Mouse (Mus musculus): ENCODE results near the gene Tfap4. TPM values are rescaled to one million over a fixed set of nuclear protein-coding genes. Genes with fewer than 3 reads are reported as not detected.
A peak's percentile ranks its signal among the peaks of the same experiment; 100 is the strongest.

Gene Tfap4
- polyA plus RNA-seq, 1 experiment from 2014 or later: 8.1 TPM

GRCm38 (mm10) chr16:4594814-4595526, 35.3 kb upstream of the Tfap4 start:
- no peaks in the 10 kb centered on the region for H3K9me3 ChIP-seq (replicated peaks; ENCODE audit: control insufficient read depth, low read length)
- peak overlapping the region; percentile 83 for H3K4me3 ChIP-seq (ENCODE audit: low read length)
- WGBS: under 1% methylated on average over 45 of the region's 52 CpGs
- peak overlapping the region; percentile 67 for H3K4me2 ChIP-seq (ENCODE audit: low read depth, low read length)
- peaks cover 55% of the 10 kb centered on the region for H3K4me1 ChIP-seq (ENCODE audit: control insufficient read depth, insufficient read depth, low read length)
- H3K27ac ChIP-seq (ENCODE audit: low read length): peak overlapping the region; percentile 93
- peaks cover 8% of the 10 kb centered on the region for H3K36me3 ChIP-seq (ENCODE audit: control insufficient read depth, insufficient read depth)
- H3K27me3 ChIP-seq (ENCODE audit: control insufficient read depth, insufficient read depth, low read length): no peaks in the 10 kb centered on the region
- peak; percentile 19; the same call in 1 of the 2 replicates for ATAC-seq (replicated peaks; ENCODE audit: extremely low read depth, insufficient read depth, low FRiP score)
- peak overlapping the region; percentile 89 for H3K9ac ChIP-seq (ENCODE audit: low read length)

GRCm38 (mm10) chr16:4593971-4594813, 34.5 kb upstream of the Tfap4 start, which contains the start of gene Glis2:
TSS of gene Glis2 (plus strand) at chr16:4594713.
- WGBS: under 1% methylated on average over 35 of the region's 74 CpGs
- Histone ChIP-seq H3K36me3 (ENCODE audit: control insufficient read depth, insufficient read depth) (peaks cover 8% of the 10 kb centered on the region), H3K4me2 (ENCODE audit: low read depth, low read length) (peak within 1 kb of the TSS; percentile 67), H3K27me3 (ENCODE audit: control insufficient read depth, insufficient read depth, low read length) (no peaks in the 10 kb centered on the region), H3K4me1 (ENCODE audit: control insufficient read depth, insufficient read depth, low read length) (peaks cover 50% of the 10 kb centered on the region), H3K27ac (ENCODE audit: low read length) (peak within 1 kb of the TSS; percentile 93), H3K9ac (ENCODE audit: low read length) (peak within 1 kb of the TSS; percentile 89), H3K9me3 (replicated peaks; ENCODE audit: control insufficient read depth, low read length) (no peaks in the 10 kb centered on the region), H3K4me3 (ENCODE audit: low read length) (peak within 1 kb of the TSS; percentile 83)
- peak; percentile 84 for ATAC-seq (replicated peaks; ENCODE audit: extremely low read depth, insufficient read depth, low FRiP score)

GRCm38 (mm10) chr16:4592909-4593875, 33.5 kb upstream of the Tfap4 start:
- Histone ChIP-seq H3K27me3 (ENCODE audit: control insufficient read depth, insufficient read depth, low read length) (no peaks in the 10 kb centered on the region), H3K4me2 (ENCODE audit: low read depth, low read length) (peak overlapping the region; percentile 67), H3K4me1 (ENCODE audit: control insufficient read depth, insufficient read depth, low read length) (peaks cover 40% of the 10 kb centered on the region), H3K36me3 (ENCODE audit: control insufficient read depth, insufficient read depth) (peaks cover 8% of the 10 kb centered on the region), H3K9ac (ENCODE audit: low read length) (peak overlapping the region; percentile 89), H3K27ac (ENCODE audit: low read length) (peak overlapping the region; percentile 93), H3K9me3 (replicated peaks; ENCODE audit: control insufficient read depth, low read length) (no peaks in the 10 kb centered on the region), H3K4me3 (ENCODE audit: low read length) (peak overlapping the region; percentile 83)
- 13% methylated on average over 32 of the region's 32 CpGs for WGBS
- no peak for ATAC-seq (replicated peaks; ENCODE audit: extremely low read depth, insufficient read depth, low FRiP score)

GRCm38 (mm10) chr16:4590236-4590635, 30.6 kb upstream of the Tfap4 start:
- no peak for ATAC-seq (replicated peaks; ENCODE audit: extremely low read depth, insufficient read depth, low FRiP score)
- Histone ChIP-seq H3K4me2 (ENCODE audit: low read depth, low read length) (no peak overlapping the region), H3K4me1 (ENCODE audit: control insufficient read depth, insufficient read depth, low read length) (peaks cover 27% of the 10 kb centered on the region), H3K27me3 (ENCODE audit: control insufficient read depth, insufficient read depth, low read length) (no peaks in the 10 kb centered on the region), H3K9ac (ENCODE audit: low read length) (no peak overlapping the region), H3K36me3 (ENCODE audit: control insufficient read depth, insufficient read depth) (peaks cover 8% of the 10 kb centered on the region), H3K4me3 (ENCODE audit: low read length) (no peak overlapping the region), H3K9me3 (replicated peaks; ENCODE audit: control insufficient read depth, low read length) (no peaks in the 10 kb centered on the region), H3K27ac (ENCODE audit: low read length) (no peak overlapping the region)
- WGBS: 92% methylated on average over 9 of the region's 9 CpGs

- Histone ChIP-seq H3K9ac (ENCODE audit: low read length) (peak overlapping the region; percentile 77), H3K4me3 (ENCODE audit: low read length) (no peak overlapping the region), H3K4me2 (ENCODE audit: low read depth, low read length) (no peak overlapping the region; the same call in 1 of the 2 replicates), H3K27ac (ENCODE audit: low read length) (peak overlapping the region; percentile 96), H3K36me3 (ENCODE audit: control insufficient read depth, insufficient read depth) (peaks cover 8% of the 10 kb centered on the region), H3K27me3 (ENCODE audit: control insufficient read depth, insufficient read depth, low read length) (no peaks in the 10 kb centered on the region), H3K4me1 (ENCODE audit: control insufficient read depth, insufficient read depth, low read length) (peaks cover 20% of the 10 kb centered on the region), H3K9me3 (replicated peaks; ENCODE audit: control insufficient read depth, low read length) (no peaks in the 10 kb centered on the region)
- ATAC-seq (replicated peaks; ENCODE audit: extremely low read depth, insufficient read depth, low FRiP score): no peak
- 40% methylated on average over 5 of the region's 5 CpGs for WGBS
Observed at GRCm38 (mm10) chr16:4587516-4588210, 28.0 kb upstream of the Tfap4 start.

- Histone ChIP-seq H3K9ac (ENCODE audit: low read length) (peak overlapping the region; percentile 77), H3K4me2 (ENCODE audit: low read depth, low read length) (peak overlapping the region; percentile 74), H3K4me3 (ENCODE audit: low read length) (peak overlapping the region; percentile 57), H3K9me3 (replicated peaks; ENCODE audit: control insufficient read depth, low read length) (no peaks in the 10 kb centered on the region), H3K27ac (ENCODE audit: low read length) (peak overlapping the region; percentile 96), H3K36me3 (ENCODE audit: control insufficient read depth, insufficient read depth) (peaks cover 8% of the 10 kb centered on the region), H3K4me1 (ENCODE audit: control insufficient read depth, insufficient read depth, low read length) (peaks cover 17% of the 10 kb centered on the region), H3K27me3 (ENCODE audit: control insufficient read depth, insufficient read depth, low read length) (no peaks in the 10 kb centered on the region)
- WGBS: under 1% methylated on average over 43 of the region's 43 CpGs
- peak; percentile 99 for ATAC-seq (replicated peaks; ENCODE audit: extremely low read depth, insufficient read depth, low FRiP score)
Observed at GRCm38 (mm10) chr16:4586531-4587123, 27.0 kb upstream of the Tfap4 start.

GRCm38 (mm10) chr16:4585642-4586530, 26.2 kb upstream of the Tfap4 start:
- H3K27ac ChIP-seq (ENCODE audit: low read length): peak overlapping the region; percentile 81
- no peaks in the 10 kb centered on the region for H3K9me3 ChIP-seq (replicated peaks; ENCODE audit: control insufficient read depth, low read length)
- ATAC-seq (replicated peaks; ENCODE audit: extremely low read depth, insufficient read depth, low FRiP score): 0 out of 2 replicates have a peak, but pooled peaks have one; percentile 1
- no peaks in the 10 kb centered on the region for H3K27me3 ChIP-seq (ENCODE audit: control insufficient read depth, insufficient read depth, low read length)
- peaks cover 17% of the 10 kb centered on the region for H3K4me1 ChIP-seq (ENCODE audit: control insufficient read depth, insufficient read depth, low read length)
- WGBS: 9% methylated on average over 14 of the region's 14 CpGs
- H3K36me3 ChIP-seq (ENCODE audit: control insufficient read depth, insufficient read depth): peaks cover 6% of the 10 kb centered on the region
- H3K4me3 ChIP-seq (ENCODE audit: low read length): peak overlapping the region; percentile 57
- peak overlapping the region; percentile 72 for H3K9ac ChIP-seq (ENCODE audit: low read length)
- H3K4me2 ChIP-seq (ENCODE audit: low read depth, low read length): peak overlapping the region; percentile 74
